Comparison of ENCODE assay signal across 24 mouse cellular contexts in genomic region chr14:78526907-78527306, GRCm38 (mm10). TPM values are rescaled to one million over a fixed set of nuclear protein-coding genes. Genes with fewer than 3 reads are reported as not detected.
DNase-seq lines count a peak whose midpoint lies in the region; ATAC-seq lines count a peak whose summit lies in the region.
"Had no signal": no experiment of that assay in that cellular context is flagged by ENCODE, and none has a peak within 500 bp of the region (broad histone marks: within the 10 kb centered on the region; RNA-seq: fewer than 3 reads in every experiment).

No protein-coding gene starts in this region.

- H3K36me3 ChIP-seq in kidney, embryonic 14.5 days (ENCODE audit: control insufficient read depth, insufficient read depth, low read length), result no peaks in the 10 kb centered on the region
- no peaks in the 10 kb centered on the region for H3K36me3 ChIP-seq in intestine, embryonic 16.5 days (ENCODE audit: control insufficient read depth, insufficient read depth, low read length)
- H3K36me3 ChIP-seq: midbrain, embryonic 15.5 days had no signal

- WGBS in kidney, embryonic 14.5 days, result 30% methylated on average over 6 of the region's 6 CpGs
- 45% methylated on average over 6 of the region's 6 CpGs for WGBS in intestine, embryonic 16.5 days

- H3K4me1 ChIP-seq in kidney, embryonic 14.5 days (ENCODE audit: control insufficient read depth, insufficient read depth, low read length), result peaks cover 31% of the 10 kb centered on the region
- H3K4me1 ChIP-seq in intestine, embryonic 16.5 days (ENCODE audit: control insufficient read depth, insufficient read depth, low read length), result peaks cover 32% of the 10 kb centered on the region

- DNase-seq in kidney, postnatal 36 days, result no peak
- peak; percentile 25 for DNase-seq in retina, postnatal 1 day
- DNase-seq in spleen, adult 12 weeks (ENCODE audit: low spot score), result no peak
- no peak for DNase-seq in adipocyte (ENCODE audit: low spot score)
- DNase-seq: adrenal gland, adult 2 months; cerebellum, adult 2 months; cerebellum, postnatal 14 days; gastrocnemius, postnatal 25 days; heart, postnatal 4 days; kidney, adult 8-10 months; layer of hippocampus, postnatal 36 days; left cerebral cortex, postnatal 4 days; liver, postnatal 0 days; lung, postnatal 4 days; right cerebral cortex, postnatal 4 days; thymus, postnatal 4 days had no signal

- H3K9me3 ChIP-seq in kidney, embryonic 14.5 days (ENCODE audit: control insufficient read depth, low read length), result no peaks in the 10 kb centered on the region
- no peaks in the 10 kb centered on the region for H3K9me3 ChIP-seq in intestine, embryonic 16.5 days (ENCODE audit: control insufficient read depth, low read length)
- H3K9me3 ChIP-seq: liver, embryonic 12.5 days; midbrain, embryonic 15.5 days had no signal

- H3K4me3 ChIP-seq in kidney, embryonic 14.5 days (ENCODE audit: low read length), result no peak overlapping the region
- peak overlapping the region; percentile 14; the same call in 1 of the 2 replicates for H3K4me3 ChIP-seq in intestine, embryonic 16.5 days (ENCODE audit: low read length)
- H3K4me3 ChIP-seq: liver, embryonic 12.5 days; midbrain, embryonic 15.5 days had no signal

- ATAC-seq in kidney, embryonic 14.5 days (ENCODE audit: low FRiP score, low TSS enrichment), result no peak
- peak; percentile 87 for ATAC-seq in granulocyte monocyte progenitor cell, adult 5-6 weeks (replicated peaks; ENCODE audit: poor library complexity, severe bottlenecking)
- ATAC-seq in intestine, embryonic 16.5 days, result no peak
- ATAC-seq: CD4-positive, CD25-positive, alpha-beta regulatory T cell, adult 4 months; forebrain, embryonic 14.5 days; liver, postnatal 0 days had no signal

- H3K9ac ChIP-seq in kidney, embryonic 14.5 days (ENCODE audit: low read depth, low read length), result no peak overlapping the region
- peak overlapping the region; percentile 10; the same call in 1 of the 2 replicates for H3K9ac ChIP-seq in intestine, embryonic 16.5 days (ENCODE audit: low read depth, low read length)
- H3K9ac ChIP-seq: hindbrain, embryonic 14.5 days; liver, embryonic 12.5 days; liver, postnatal 0 days; midbrain, embryonic 15.5 days had no signal

- no peaks in the 10 kb centered on the region for H3K27me3 ChIP-seq in kidney, embryonic 14.5 days (ENCODE audit: control insufficient read depth, insufficient read depth, low read length)
- no peaks in the 10 kb centered on the region for H3K27me3 ChIP-seq in intestine, embryonic 16.5 days (replicated peaks; ENCODE audit: control insufficient read depth, insufficient read depth, low read length)
- H3K27me3 ChIP-seq: liver, embryonic 12.5 days; midbrain, embryonic 15.5 days had no signal

- 0 out of 2 replicates have a peak overlapping the region, but pooled peaks have one; percentile 14 for H3K27ac ChIP-seq in kidney, embryonic 14.5 days (ENCODE audit: low read depth, low read length)
- peak overlapping the region; percentile 76 for H3K27ac ChIP-seq in intestine, embryonic 16.5 days (ENCODE audit: low read length)
- H3K27ac ChIP-seq: hindbrain, embryonic 14.5 days; liver, embryonic 12.5 days; midbrain, embryonic 15.5 days had no signal

- no peak overlapping the region for H3K4me2 ChIP-seq in kidney, embryonic 14.5 days (replicated peaks; ENCODE audit: low read depth, low read length)
- H3K4me2 ChIP-seq in intestine, embryonic 16.5 days (ENCODE audit: low read depth, low read length), result peak overlapping the region; percentile 47
- H3K4me2 ChIP-seq: hindbrain, embryonic 14.5 days; liver, embryonic 12.5 days; midbrain, embryonic 15.5 days had no signal

RNA-seq across cellular contexts. Expression of gene Akap11, which starts 9.7 kb away (rescaled TPM):
- 17.7 and 19.7 TPM in 2 replicates for polyA plus RNA-seq in kidney, embryonic 14.5 days (2014; fragmentation: Nextera tagmentation; extraction: Ambion mirVana)
- total RNA-seq in granulocyte monocyte progenitor cell, adult 5-6 weeks (2014; fragmentation: Nextera tagmentation), result 28.1 and 31.9 TPM in 2 replicates
- 35.1 and 38.3 TPM in 2 replicates for total RNA-seq in granulocyte monocyte progenitor cell, adult 5-6 weeks (2017)
- 12.1 and 12.3 TPM in 2 replicates for polyA plus RNA-seq in intestine, embryonic 16.5 days (2015; fragmentation: Nextera tagmentation; extraction: Ambion mirVana)
